Mouse (Mus musculus) retina, embryonic 14.5 days (tissue): ENCODE measurements around the gene Zfp334.

ENCODE experiments used
- DNase-seq: peaks from one replicate; pipeline ENCODE4 v3.0.0-alpha.2; 2015; ENCODE audit warnings: low spot score

Gene Zfp334

GRCm38 (mm10) chr2:165387844-165388495 is at the start of gene Zfp334:
TSS of gene Zfp334 (minus strand) at chr2:165388259.
- peak; percentile 100 for DNase-seq

- DNase-seq: no peak
These were observed 40.6 kb upstream of the Zfp334 start for GRCm38 (mm10) chr2:165428694-165429093.

GRCm38 (mm10) chr2:165420195-165420594 is 32.1 kb upstream of the Zfp334 start:
- DNase-seq: no peak

- DNase-seq: no peak
These were observed 31.6 kb upstream of the Zfp334 start for GRCm38 (mm10) chr2:165419670-165420111.

- DNase-seq: no peak
These were observed 30.5 kb upstream of the Zfp334 start for GRCm38 (mm10) chr2:165418577-165418976.

GRCm38 (mm10) chr2:165417291-165417690 is 29.2 kb upstream of the Zfp334 start:
- DNase-seq: peak; percentile 22

- DNase-seq: no peak
These were observed 27.7 kb upstream of the Zfp334 start for GRCm38 (mm10) chr2:165415795-165416194.

- no peak for DNase-seq
These were observed 27.2 kb upstream of the Zfp334 start for GRCm38 (mm10) chr2:165415141-165415721.

- DNase-seq: no peak
These were observed 26.3 kb upstream of the Zfp334 start for GRCm38 (mm10) chr2:165414321-165414720.

- DNase-seq: no peak
These were observed 25.8 kb upstream of the Zfp334 start for GRCm38 (mm10) chr2:165413884-165414283.

- peak; percentile 78 for DNase-seq
These were observed 19.7 kb upstream of the Zfp334 start for GRCm38 (mm10) chr2:165407700-165408301.

- DNase-seq: no peak
These were observed 17.3 kb upstream of the Zfp334 start for GRCm38 (mm10) chr2:165405351-165405750.

GRCm38 (mm10) chr2:165404951-165405350 is 16.9 kb upstream of the Zfp334 start:
- DNase-seq: no peak

- no peak for DNase-seq
These were observed 10.2 kb upstream of the Zfp334 start for GRCm38 (mm10) chr2:165398164-165398785.

GRCm38 (mm10) chr2:165397502-165398163 is 9.6 kb upstream of the Zfp334 start:
- DNase-seq: peak; percentile 29

- DNase-seq: peak; percentile 55
These were observed 8.9 kb upstream of the Zfp334 start for GRCm38 (mm10) chr2:165396831-165397501.

GRCm38 (mm10) chr2:165392156-165392555 is 4.1 kb upstream of the Zfp334 start:
- DNase-seq: no peak

GRCm38 (mm10) chr2:165391561-165391960 is 3.5 kb upstream of the Zfp334 start:
- peak; percentile 83 for DNase-seq

- DNase-seq: no peak
These were observed 1.4 kb upstream of the Zfp334 start for GRCm38 (mm10) chr2:165389299-165389952.

- DNase-seq: peak; percentile 34
These were observed 689 bp downstream of the Zfp334 start for GRCm38 (mm10) chr2:165387370-165387769.

- no peak for DNase-seq
These were observed 8.0 kb downstream of the Zfp334 start for GRCm38 (mm10) chr2:165380050-165380449.
